Mouse (Mus musculus) heart, adult 2 months (tissue): Measurements from ENCODE around the gene Cib4.

Experiments used
- CTCF ChIP-seq: fragments of 200-600 bp; IDR thresholded peaks from 2 replicates; pipeline ENCODE4 v1.8.1; 2022; ENCODE audit warnings: antibody characterized with exemption, mild to moderate bottlenecking, moderate library complexity
- POLR2A ChIP-seq: fragments of 200-500 bp; IDR thresholded peaks from 2 replicates; pipeline ENCODE4 v1.6.1; 2011; ENCODE audit warnings: mild to moderate bottlenecking, low read depth, low read length, control low read depth; ENCODE audit not compliant: insufficient read depth

- TF ChIP-seq CTCF (no peak), POLR2A (no peak)
Measured at GRCm38 (mm10) chr5:30551022-30551638, 5.5 kb upstream of the Cib4 start.
